Mouse (Mus musculus) c-Kit-negative CD71-positive TER-119-positive erythroid progenitor cells, embryonic 14.5 days (primary cell): ENCODE data around the gene Cfap100.

Experiments
- DNase-seq: peaks from one replicate; pipeline ENCODE4 v3.0.0-alpha.2; 2013; ENCODE audit warnings: low read depth, low spot score

The Cfap100 gene

GRCm38 (mm10) chr6:90381465-90381864, 47.1 kb downstream of the Cfap100 start:
- no peak for DNase-seq

GRCm38 (mm10) chr6:90377708-90378107, 50.9 kb downstream of the Cfap100 start:
- DNase-seq, result no peak

- DNase-seq, result peak; percentile 56
Measured at GRCm38 (mm10) chr6:90374647-90375046, 54.0 kb downstream of the Cfap100 start.

GRCm38 (mm10) chr6:90369725-90370553, 58.7 kb downstream of the Cfap100 start:
- no peak for DNase-seq

GRCm38 (mm10) chr6:90368976-90369724, 59.4 kb downstream of the Cfap100 start, which contains the start of gene Zxdc:
Gene Zxdc, plus strand, starts transcription at chr6:90369492.
- DNase-seq, result peak; percentile 76

- no peak for DNase-seq
Measured at GRCm38 (mm10) chr6:90363301-90363700, 65.3 kb downstream of the Cfap100 start.

- DNase-seq, result no peak
Measured at GRCm38 (mm10) chr6:90360922-90361614, 67.5 kb downstream of the Cfap100 start.

GRCm38 (mm10) chr6:90360024-90360781, 68.4 kb downstream of the Cfap100 start:
- DNase-seq, result no peak

GRCm38 (mm10) chr6:90359445-90359844, 69.2 kb downstream of the Cfap100 start:
- DNase-seq, result no peak

GRCm38 (mm10) chr6:90358142-90358541, 70.5 kb downstream of the Cfap100 start:
- DNase-seq, result no peak
